Mouse (Mus musculus): ENCODE results near the gene Slc12a6. TPM values are rescaled to one million over a fixed set of nuclear protein-coding genes. Genes with fewer than 3 reads are reported as not detected.

Slc12a6 gene
- polyA plus RNA-seq, 1 experiment = 45.4 TPM

DNA sequence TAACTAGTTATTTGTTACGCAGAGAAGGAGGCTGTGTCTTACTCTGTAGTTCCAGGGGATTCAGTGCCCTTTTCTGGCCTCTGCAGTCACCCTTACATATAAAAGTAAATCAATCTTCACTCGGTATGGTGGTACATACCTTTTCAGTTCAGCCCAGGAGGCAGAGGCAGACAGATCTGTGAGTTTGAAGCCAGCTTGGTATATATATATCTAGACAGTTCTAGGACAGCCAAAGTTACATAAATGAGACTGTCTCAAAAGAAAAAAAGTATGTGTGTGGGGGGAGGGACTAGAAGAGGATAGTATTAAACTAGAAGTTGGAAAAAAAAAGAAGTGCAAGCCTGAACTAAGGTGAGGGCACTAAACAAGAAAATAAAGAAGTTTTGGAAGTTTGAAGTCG lies 82.6 kb downstream of the Slc12a6 start:
- H3K4me3 ChIP-seq (replicated peaks; ENCODE audit: control insufficient read depth, low read depth, low read length) = no peak overlapping the region
- TF ChIP-seq POLR2A (IDR thresholded peaks at IDR 0.05; ENCODE audit: borderline replicate concordance, control insufficient read depth, low read depth, low read length) = no peak
- TF ChIP-seq CTCF (IDR thresholded peaks at IDR 0.05; ENCODE audit: control insufficient read depth, insufficient read depth, low read length) = no peak
- WGBS = 87% methylated on average over 3 of the region's 3 CpGs
- H3K27ac ChIP-seq (ENCODE audit: control insufficient read depth, insufficient read depth, low read depth, low read length, poor library complexity) = no peak overlapping the region
- no peaks in the 10 kb centered on the region for H3K4me1 ChIP-seq (ENCODE audit: control insufficient read depth, insufficient read depth, low read length)

GRCm38 (mm10) chr2:112353685-112354455 lies 88.2 kb downstream of the Slc12a6 start:
- H3K27ac ChIP-seq (ENCODE audit: control insufficient read depth, insufficient read depth, low read depth, low read length, poor library complexity) = no peak overlapping the region
- H3K4me3 ChIP-seq (replicated peaks; ENCODE audit: control insufficient read depth, low read depth, low read length) = no peak overlapping the region
- H3K4me1 ChIP-seq (ENCODE audit: control insufficient read depth, insufficient read depth, low read length) = no peaks in the 10 kb centered on the region
- TF ChIP-seq POLR2A (IDR thresholded peaks at IDR 0.05; ENCODE audit: borderline replicate concordance, control insufficient read depth, low read depth, low read length) (no peak), CTCF (IDR thresholded peaks at IDR 0.05; ENCODE audit: control insufficient read depth, insufficient read depth, low read length) (no peak)
- WGBS = 91% methylated on average over 7 of the region's 7 CpGs

DNA sequence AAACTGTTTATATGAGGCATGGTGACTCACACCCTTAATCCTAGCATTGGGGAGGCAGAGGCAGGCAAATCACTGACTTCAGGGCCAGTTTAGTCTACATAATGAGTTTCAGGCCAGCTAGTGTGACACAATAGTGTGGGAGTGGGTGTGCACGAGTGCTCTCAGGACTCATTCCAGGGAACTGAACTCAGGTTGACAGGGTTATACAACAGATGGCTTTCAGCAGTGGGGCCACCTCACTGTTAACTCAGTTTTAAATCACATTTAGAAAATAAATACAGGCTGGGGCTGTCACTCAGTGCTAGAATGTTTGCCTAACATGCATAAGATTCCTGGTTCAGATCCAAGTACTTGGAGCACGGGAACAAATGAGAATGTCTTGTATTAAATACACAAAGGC lies 94.0 kb downstream of the Slc12a6 start:
- WGBS = 92% methylated on average over 2 of the region's 2 CpGs
- Histone ChIP-seq H3K4me1 (ENCODE audit: control insufficient read depth, insufficient read depth, low read length) (no peaks in the 10 kb centered on the region), H3K27ac (ENCODE audit: control insufficient read depth, insufficient read depth, low read depth, low read length, poor library complexity) (no peak overlapping the region), H3K4me3 (replicated peaks; ENCODE audit: control insufficient read depth, low read depth, low read length) (no peak overlapping the region)
- TF ChIP-seq CTCF (IDR thresholded peaks at IDR 0.05; ENCODE audit: control insufficient read depth, insufficient read depth, low read length) (no peak), POLR2A (IDR thresholded peaks at IDR 0.05; ENCODE audit: borderline replicate concordance, control insufficient read depth, low read depth, low read length) (no peak)

DNA sequence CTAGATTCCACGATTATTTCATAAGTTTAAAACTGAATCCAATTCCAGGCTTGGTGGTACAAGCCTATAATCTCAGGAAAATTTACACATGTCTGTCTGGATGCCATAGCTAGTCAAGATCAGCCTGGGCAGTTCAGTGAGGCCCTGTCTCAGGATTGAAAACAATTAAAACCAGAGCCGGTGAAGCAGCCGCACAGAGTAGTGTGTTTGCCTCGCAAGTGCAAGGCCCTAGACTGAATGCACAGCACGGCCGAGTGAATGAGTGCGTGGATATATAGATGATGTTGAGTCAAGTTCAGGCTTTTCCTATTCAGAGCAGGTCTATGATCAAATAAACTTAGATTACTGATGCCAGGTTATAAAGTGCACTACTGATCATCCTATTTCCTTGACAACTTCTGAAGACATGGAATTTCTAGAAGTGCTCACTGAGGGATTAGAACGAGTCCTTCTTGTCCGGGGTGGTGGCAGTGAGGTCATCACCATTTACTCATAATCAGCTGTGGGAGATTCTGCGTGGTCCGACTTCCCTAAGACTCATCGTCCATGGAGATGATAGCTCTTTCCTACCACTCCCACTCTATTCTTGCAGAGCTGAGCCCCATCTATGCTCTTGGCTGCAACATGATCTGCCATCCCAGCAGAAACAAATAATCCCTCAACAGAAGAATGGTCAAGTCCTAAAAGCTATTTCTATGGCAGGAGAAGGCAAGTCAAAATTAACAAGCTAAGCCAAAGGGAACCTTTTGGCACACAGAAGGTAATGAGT lies 94.6 kb downstream of the Slc12a6 start:
- TF ChIP-seq POLR2A (IDR thresholded peaks at IDR 0.05; ENCODE audit: borderline replicate concordance, control insufficient read depth, low read depth, low read length) = no peak
- no peak for TF ChIP-seq CTCF (IDR thresholded peaks at IDR 0.05; ENCODE audit: control insufficient read depth, insufficient read depth, low read length)
- H3K4me3 ChIP-seq (replicated peaks; ENCODE audit: control insufficient read depth, low read depth, low read length) = no peak overlapping the region
- no peaks in the 10 kb centered on the region for H3K4me1 ChIP-seq (ENCODE audit: control insufficient read depth, insufficient read depth, low read length)
- whole genome bisulfite sequencing = 92% methylated on average over 12 of the region's 12 CpGs
- H3K27ac ChIP-seq (ENCODE audit: control insufficient read depth, insufficient read depth, low read depth, low read length, poor library complexity) = no peak overlapping the region

GRCm38 (mm10) chr2:112360781-112361169 lies 95.2 kb downstream of the Slc12a6 start:
- 80% methylated on average over 2 of the region's 2 CpGs for WGBS
- H3K4me3 ChIP-seq (replicated peaks; ENCODE audit: control insufficient read depth, low read depth, low read length) = no peak overlapping the region
- TF ChIP-seq CTCF (IDR thresholded peaks at IDR 0.05; ENCODE audit: control insufficient read depth, insufficient read depth, low read length) = no peak
- no peak for TF ChIP-seq POLR2A (IDR thresholded peaks at IDR 0.05; ENCODE audit: borderline replicate concordance, control insufficient read depth, low read depth, low read length)
- H3K4me1 ChIP-seq (ENCODE audit: control insufficient read depth, insufficient read depth, low read length) = no peaks in the 10 kb centered on the region
- H3K27ac ChIP-seq (ENCODE audit: control insufficient read depth, insufficient read depth, low read depth, low read length, poor library complexity) = no peak overlapping the region

DNA sequence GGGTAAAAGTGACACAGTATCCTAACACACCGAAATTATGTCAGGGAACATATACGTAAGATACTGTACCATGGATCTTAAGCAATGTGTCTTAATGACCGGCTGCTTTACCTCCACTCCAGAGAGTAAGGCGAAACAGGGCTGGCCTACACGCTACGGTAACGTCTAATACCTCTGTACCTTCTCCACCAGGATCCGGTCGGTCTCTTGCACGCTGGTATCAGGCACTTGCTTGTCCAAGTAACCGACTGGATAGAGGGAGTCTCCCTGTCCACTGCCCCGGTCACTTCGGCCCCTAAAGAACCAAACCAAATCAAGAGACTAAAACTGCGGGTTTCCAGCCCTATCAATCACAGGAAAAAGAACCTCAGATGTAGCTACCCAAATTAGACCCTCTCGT lies 101.6 kb downstream of the Slc12a6 start:
- H3K4me1 ChIP-seq (ENCODE audit: control insufficient read depth, insufficient read depth, low read length) = no peaks in the 10 kb centered on the region; the same call in 1 of the 2 replicates
- no peak for TF ChIP-seq POLR2A (IDR thresholded peaks at IDR 0.05; ENCODE audit: borderline replicate concordance, control insufficient read depth, low read depth, low read length)
- TF ChIP-seq CTCF (IDR thresholded peaks at IDR 0.05; ENCODE audit: control insufficient read depth, insufficient read depth, low read length) = no peak
- WGBS = 16% methylated on average over 15 of the region's 15 CpGs
- H3K4me3 ChIP-seq (replicated peaks; ENCODE audit: control insufficient read depth, low read depth, low read length) = peak overlapping the region; percentile 93
- H3K27ac ChIP-seq (ENCODE audit: control insufficient read depth, insufficient read depth, low read depth, low read length, poor library complexity) = no peak overlapping the region

GRCm38 (mm10) chr2:112367726-112368673 lies 102.4 kb downstream of the Slc12a6 start, which contains the start of gene Emc4:
Emc4 (minus strand) TSS chr2:112368027.
- WGBS = 2% methylated on average over 46 of the region's 46 CpGs
- peak within 1 kb of the TSS; percentile 52 for H3K27ac ChIP-seq (ENCODE audit: control insufficient read depth, insufficient read depth, low read depth, low read length, poor library complexity)
- peak within 1 kb of the TSS; percentile 93 for H3K4me3 ChIP-seq (replicated peaks; ENCODE audit: control insufficient read depth, low read depth, low read length)
- H3K4me1 ChIP-seq (ENCODE audit: control insufficient read depth, insufficient read depth, low read length) = no peaks in the 10 kb centered on the region; the same call in 1 of the 2 replicates
- TF ChIP-seq POLR2A (IDR thresholded peaks at IDR 0.05; ENCODE audit: borderline replicate concordance, control insufficient read depth, low read depth, low read length) = peak; percentile 78; the same call in 1 of the 2 replicates
- peak; percentile 5; the same call in 1 of the 2 replicates for TF ChIP-seq CTCF (IDR thresholded peaks at IDR 0.05; ENCODE audit: control insufficient read depth, insufficient read depth, low read length)

Data from bone marrow, adult 2 months (tissue).